Mouse (Mus musculus): ENCODE results near the gene Atp5d. TPM values are rescaled to one million over a fixed set of nuclear protein-coding genes. Genes with fewer than 3 reads are reported as not detected.

Atp5d gene
- polyA plus RNA-seq, 1 experiment: 4,813 TPM

GRCm38 (mm10) chr10:80129846-80130245 lies 8.6 kb upstream of the Atp5d start:
- Histone ChIP-seq H3K4me3 (ENCODE audit: low read depth, low read length) (no peak overlapping the region), H3K27ac (ENCODE audit: insufficient read depth, low read depth, low read length) (no peak overlapping the region), H3K4me1 (ENCODE audit: control insufficient read depth, insufficient read depth, insufficient read length, low read length) (peaks cover 13% of the 10 kb centered on the region), H3K27me3 (ENCODE audit: control insufficient read depth, insufficient read depth, low read length) (no peaks in the 10 kb centered on the region), H3K36me3 (ENCODE audit: control insufficient read depth, insufficient read depth, low read length) (peaks cover 59% of the 10 kb centered on the region)
- WGBS: 58% methylated on average over 9 of the region's 9 CpGs
- no peak for TF ChIP-seq POLR2A (IDR thresholded peaks at IDR 0.05; ENCODE audit: low read depth, low read length)
- no peak for TF ChIP-seq CTCF (IDR thresholded peaks at IDR 0.05; ENCODE audit: extremely low read depth, insufficient read length, insufficient replicate concordance, low read depth, low read length)

DNA sequence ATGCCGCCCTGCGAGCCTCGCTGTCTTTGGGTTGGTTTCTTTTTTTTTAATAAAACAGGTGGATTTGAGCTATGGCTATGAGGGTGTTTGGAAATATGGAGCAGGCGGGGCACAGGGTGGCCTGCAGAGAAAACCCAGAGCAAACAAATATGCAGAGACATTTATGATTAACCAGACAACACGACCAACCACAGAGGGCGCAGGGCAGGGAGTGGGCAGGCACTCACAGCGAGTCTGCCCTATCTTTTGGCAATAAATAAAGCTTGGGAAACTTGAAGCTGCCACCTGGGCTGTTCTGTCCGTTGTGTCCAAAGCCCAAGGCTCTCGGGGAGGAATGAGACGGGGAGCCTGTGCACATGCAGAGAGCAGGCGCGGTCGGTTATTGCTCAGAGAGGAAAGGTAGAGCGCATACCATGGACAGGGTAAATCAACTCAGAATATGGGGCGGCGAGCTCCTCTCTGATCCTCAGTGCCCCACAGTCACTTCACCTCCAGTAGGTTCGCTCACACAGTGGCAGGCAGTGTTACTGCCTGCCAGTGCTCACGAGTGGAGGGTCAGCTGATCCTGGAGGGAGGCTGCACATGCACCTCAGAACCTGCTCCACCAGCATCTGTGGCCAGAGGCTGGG lies 7.9 kb upstream of the Atp5d start:
- no peaks in the 10 kb centered on the region for H3K27me3 ChIP-seq (ENCODE audit: control insufficient read depth, insufficient read depth, low read length)
- 35% methylated on average over 18 of the region's 18 CpGs for WGBS
- peaks cover 57% of the 10 kb centered on the region for H3K36me3 ChIP-seq (ENCODE audit: control insufficient read depth, insufficient read depth, low read length)
- no peak overlapping the region for H3K27ac ChIP-seq (ENCODE audit: insufficient read depth, low read depth, low read length)
- H3K4me1 ChIP-seq (ENCODE audit: control insufficient read depth, insufficient read depth, insufficient read length, low read length): peaks cover 13% of the 10 kb centered on the region
- TF ChIP-seq CTCF (IDR thresholded peaks at IDR 0.05; ENCODE audit: extremely low read depth, insufficient read length, insufficient replicate concordance, low read depth, low read length) (peak; percentile 9; the same call in 1 of the 2 replicates), POLR2A (IDR thresholded peaks at IDR 0.05; ENCODE audit: low read depth, low read length) (no peak)
- H3K4me3 ChIP-seq (ENCODE audit: low read depth, low read length): no peak overlapping the region

GRCm38 (mm10) chr10:80131316-80131951 lies 7.0 kb upstream of the Atp5d start:
- peaks cover 48% of the 10 kb centered on the region for H3K36me3 ChIP-seq (ENCODE audit: control insufficient read depth, insufficient read depth, low read length)
- no peak overlapping the region for H3K4me3 ChIP-seq (ENCODE audit: low read depth, low read length)
- 78% methylated on average over 55 of the region's 55 CpGs for WGBS
- peaks cover 13% of the 10 kb centered on the region for H3K4me1 ChIP-seq (ENCODE audit: control insufficient read depth, insufficient read depth, insufficient read length, low read length)
- H3K27me3 ChIP-seq (ENCODE audit: control insufficient read depth, insufficient read depth, low read length): no peaks in the 10 kb centered on the region
- no peak overlapping the region for H3K27ac ChIP-seq (ENCODE audit: insufficient read depth, low read depth, low read length)
- TF ChIP-seq POLR2A (IDR thresholded peaks at IDR 0.05; ENCODE audit: low read depth, low read length) (no peak), CTCF (IDR thresholded peaks at IDR 0.05; ENCODE audit: extremely low read depth, insufficient read length, insufficient replicate concordance, low read depth, low read length) (no peak)

- H3K27me3 ChIP-seq (ENCODE audit: control insufficient read depth, insufficient read depth, low read length): 0 out of 2 replicates have a peak, but pooled peaks cover under 1% of the 10 kb centered on the region
- H3K4me3 ChIP-seq (ENCODE audit: low read depth, low read length): no peak overlapping the region
- peaks cover 13% of the 10 kb centered on the region for H3K4me1 ChIP-seq (ENCODE audit: control insufficient read depth, insufficient read depth, insufficient read length, low read length)
- TF ChIP-seq CTCF (IDR thresholded peaks at IDR 0.05; ENCODE audit: extremely low read depth, insufficient read length, insufficient replicate concordance, low read depth, low read length) (no peak), POLR2A (IDR thresholded peaks at IDR 0.05; ENCODE audit: low read depth, low read length) (no peak)
- 92% methylated on average over 27 of the region's 27 CpGs for WGBS
- H3K27ac ChIP-seq (ENCODE audit: insufficient read depth, low read depth, low read length): no peak overlapping the region
- peaks cover 43% of the 10 kb centered on the region for H3K36me3 ChIP-seq (ENCODE audit: control insufficient read depth, insufficient read depth, low read length)
These were observed 6.5 kb upstream of the Atp5d start for GRCm38 (mm10) chr10:80131952-80132350.

DNA sequence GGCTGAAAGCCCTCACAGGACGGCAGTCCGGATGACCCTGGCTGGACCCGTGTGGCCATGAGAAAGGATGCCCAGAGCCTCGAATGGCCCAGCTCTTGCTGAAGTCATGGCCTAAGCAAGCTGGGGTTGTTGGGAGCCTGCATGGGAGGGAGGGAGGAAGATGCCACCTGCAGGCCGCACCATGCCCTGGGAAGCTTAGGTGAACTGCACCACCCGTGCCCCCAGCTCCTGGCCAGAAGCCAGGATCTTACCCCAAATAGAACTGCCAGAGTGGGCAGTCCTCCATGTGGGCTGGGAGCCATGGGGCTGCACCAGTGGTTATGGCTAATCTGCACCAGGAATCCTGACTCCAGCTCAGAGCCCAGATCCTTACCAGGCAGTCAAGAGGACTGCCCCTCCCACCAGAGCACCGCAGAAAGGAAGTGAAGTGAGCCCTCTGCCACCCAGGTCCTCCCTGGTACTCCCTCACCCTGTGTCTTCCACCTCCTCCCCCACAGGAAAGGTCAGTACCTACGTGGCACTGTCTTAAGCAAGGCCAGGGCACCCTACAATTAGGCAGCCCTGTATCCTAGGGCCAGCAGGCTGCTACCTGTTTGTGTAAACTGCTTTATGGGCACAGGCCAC lies 5.1 kb upstream of the Atp5d start:
- Histone ChIP-seq H3K36me3 (ENCODE audit: control insufficient read depth, insufficient read depth, low read length) (peaks cover 30% of the 10 kb centered on the region), H3K4me3 (ENCODE audit: low read depth, low read length) (no peak overlapping the region), H3K27me3 (ENCODE audit: control insufficient read depth, insufficient read depth, low read length) (peaks cover 9% of the 10 kb centered on the region; the same call in 1 of the 2 replicates), H3K4me1 (ENCODE audit: control insufficient read depth, insufficient read depth, insufficient read length, low read length) (peaks cover 18% of the 10 kb centered on the region), H3K27ac (ENCODE audit: insufficient read depth, low read depth, low read length) (no peak overlapping the region)
- TF ChIP-seq POLR2A (IDR thresholded peaks at IDR 0.05; ENCODE audit: low read depth, low read length): no peak
- TF ChIP-seq CTCF (IDR thresholded peaks at IDR 0.05; ENCODE audit: extremely low read depth, insufficient read length, insufficient replicate concordance, low read depth, low read length): peak; percentile 11; the same call in 1 of the 2 replicates
- WGBS: 57% methylated on average over 8 of the region's 8 CpGs

DNA sequence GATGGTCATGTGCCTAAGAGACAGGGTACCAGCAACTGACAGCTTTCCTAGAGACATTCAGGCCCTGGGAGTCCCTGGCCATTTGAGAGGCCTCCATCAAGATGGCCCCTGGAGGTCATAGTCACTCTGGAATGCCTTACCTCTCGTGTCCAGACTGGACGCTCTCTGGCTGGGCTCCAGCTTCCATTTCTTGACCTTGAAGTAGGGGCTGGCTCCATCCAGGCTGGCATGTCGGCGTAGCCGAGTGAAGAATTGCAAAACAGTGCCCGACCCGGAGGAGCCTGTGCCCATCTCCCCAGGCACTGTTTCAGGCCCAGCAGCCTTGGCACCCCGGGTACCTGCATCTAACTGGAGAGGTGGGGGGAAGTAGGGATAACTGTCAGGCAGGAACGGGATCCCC lies 4.0 kb upstream of the Atp5d start:
- peaks cover 28% of the 10 kb centered on the region for H3K4me1 ChIP-seq (ENCODE audit: control insufficient read depth, insufficient read depth, insufficient read length, low read length)

DNA sequence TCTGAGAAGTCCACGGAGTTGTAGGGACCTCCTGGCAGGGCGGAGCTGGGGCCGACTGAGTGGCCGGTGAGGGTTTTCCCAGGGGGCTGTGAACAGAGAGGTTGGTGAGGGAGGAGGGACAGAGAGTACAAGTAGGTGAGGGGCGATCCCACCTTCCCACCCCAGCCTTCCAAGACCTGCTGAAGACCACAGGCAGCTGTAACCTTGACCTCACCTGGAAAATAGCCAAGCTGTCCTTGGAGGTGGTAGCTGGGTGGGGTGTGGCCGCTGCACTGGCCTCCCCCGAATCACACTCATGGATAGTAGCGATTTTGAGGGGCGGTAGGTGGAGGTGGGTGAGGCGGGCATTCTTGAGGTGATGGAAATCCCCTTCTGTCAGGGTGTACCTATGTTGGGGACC lies 3.3 kb upstream of the Atp5d start:
- WGBS: 85% methylated on average over 10 of the region's 10 CpGs
- Histone ChIP-seq H3K4me1 (ENCODE audit: control insufficient read depth, insufficient read depth, insufficient read length, low read length) (peaks cover 25% of the 10 kb centered on the region), H3K36me3 (ENCODE audit: control insufficient read depth, insufficient read depth, low read length) (peaks cover 17% of the 10 kb centered on the region), H3K27ac (ENCODE audit: insufficient read depth, low read depth, low read length) (no peak overlapping the region), H3K4me3 (ENCODE audit: low read depth, low read length) (no peak overlapping the region), H3K27me3 (ENCODE audit: control insufficient read depth, insufficient read depth, low read length) (peaks cover 15% of the 10 kb centered on the region)
- no peak for TF ChIP-seq POLR2A (IDR thresholded peaks at IDR 0.05; ENCODE audit: low read depth, low read length)
- TF ChIP-seq CTCF (IDR thresholded peaks at IDR 0.05; ENCODE audit: extremely low read depth, insufficient read length, insufficient replicate concordance, low read depth, low read length): no peak

More for the DNA sequence above, 4.0 kb upstream of the Atp5d start:
- Histone ChIP-seq H3K4me3 (ENCODE audit: low read depth, low read length) (no peak overlapping the region), H3K27me3 (ENCODE audit: control insufficient read depth, insufficient read depth, low read length) (peaks cover 15% of the 10 kb centered on the region), H3K36me3 (ENCODE audit: control insufficient read depth, insufficient read depth, low read length) (peaks cover 22% of the 10 kb centered on the region), H3K27ac (ENCODE audit: insufficient read depth, low read depth, low read length) (no peak overlapping the region)
- WGBS: 81% methylated on average over 9 of the region's 9 CpGs
- no peak for TF ChIP-seq CTCF (IDR thresholded peaks at IDR 0.05; ENCODE audit: extremely low read depth, insufficient read length, insufficient replicate concordance, low read depth, low read length)
- TF ChIP-seq POLR2A (IDR thresholded peaks at IDR 0.05; ENCODE audit: low read depth, low read length): no peak
